Mouse (Mus musculus) embryonic facial prominence, embryonic 13.5 days (tissue): ENCODE results near the gene Prdx5. TPM values are rescaled to one million over a fixed set of nuclear protein-coding genes. Genes with fewer than 3 reads are reported as not detected.
"Not testable (repeated sequence)": the region's sequence is repeated elsewhere in the genome, so short reads cannot be mapped to it uniquely, and the experiment has no call there.

Source experiments
- ATAC-seq: fragments of 200-750 bp; cut with Nextera tagmentation; 2 replicates; pipeline ENCODE4 v1.8.0; 2017; ENCODE audit warnings: low read depth; ENCODE audit not compliant: insufficient number of reproducible peaks, insufficient read depth, low FRiP score, low TSS enrichment
- H3K27ac ChIP-seq: fragments of 300-500 bp; sonication (generic); 2 replicates; pipeline ENCODE4 v1.5.1; 2015; ENCODE audit warnings: moderate library complexity, mild to moderate bottlenecking, inconsistent platforms
- H3K27me3 ChIP-seq: fragments of 300-500 bp; sonication (generic); 2 replicates; pipeline ENCODE4 v1.6.1; 2015; ENCODE audit warnings: mild to moderate bottlenecking, inconsistent platforms
- H3K36me3 ChIP-seq: fragments of 300-500 bp; sonication (generic); 2 replicates; pipeline ENCODE4 v1.6.1; 2015; ENCODE audit warnings: mild to moderate bottlenecking, inconsistent platforms
- H3K4me1 ChIP-seq: fragments of 300-500 bp; sonication (generic); 2 replicates; pipeline ENCODE4 v1.6.1; 2015; ENCODE audit warnings: inconsistent platforms
- H3K4me2 ChIP-seq: fragments of 300-500 bp; sonication (generic); 2 replicates; pipeline ENCODE4 v1.6.1; 2015; ENCODE audit warnings: moderate library complexity, mild to moderate bottlenecking, inconsistent platforms
- H3K4me3 ChIP-seq: fragments of 300-500 bp; sonication (generic); 2 replicates; pipeline ENCODE4 v1.5.1; 2015; ENCODE audit warnings: mild to moderate bottlenecking, inconsistent platforms
- H3K9ac ChIP-seq: fragments of 300-500 bp; sonication (generic); 2 replicates; pipeline ENCODE4 v1.6.1; 2015; ENCODE audit warnings: mild to moderate bottlenecking, inconsistent platforms
- H3K9me3 ChIP-seq: fragments of 300-500 bp; sonication (generic); 2 replicates; pipeline ENCODE4 v1.6.1; 2016; ENCODE audit warnings: inconsistent platforms
- WGBS: fragments of 180-500 bp; shearing (Covaris S2); methylation state at CpG from one replicate; pipeline ENCODE4 v1.1.7; 2015; ENCODE audit warnings: mixed read lengths; 5-methylcytosine and 5-hydroxymethylcytosine counted together
- polyA plus RNA-seq: library from polyadenylated mRNA; unstranded; fragments of >200 nt; fragmentation: Nextera tagmentation; extraction: Ambion mirVana; gene quantifications from 2 replicates; pipeline ENCODE4 v1.2.1, GENCODE M21; 2015

The Prdx5 gene
- polyA plus RNA-seq, 1 experiment from 2014 or later: 239 TPM

- Histone ChIP-seq H3K27ac (no peak overlapping the region), H3K4me3 (no peak overlapping the region), H3K9me3 (peaks cover 6% of the 10 kb centered on the region; the same call in 1 of the 2 replicates), H3K9ac (no peak overlapping the region), H3K4me2 (no peak overlapping the region), H3K36me3 (peaks cover 8% of the 10 kb centered on the region; the same call in 1 of the 2 replicates), H3K4me1 (no peaks in the 10 kb centered on the region), H3K27me3 (no peaks in the 10 kb centered on the region)
- 86% methylated on average over 4 of the region's 4 CpGs for WGBS
- ATAC-seq: no peak
These were observed 10.3 kb downstream of the Prdx5 start for GRCm38 (mm10) chr19:6899641-6900040.

- WGBS: 82% methylated on average over 18 of the region's 18 CpGs
- not testable (repeated sequence) for ATAC-seq
These were observed 14.1 kb downstream of the Prdx5 start for GRCm38 (mm10) chr19:6895608-6896305.

GRCm38 (mm10) chr19:6893731-6894451 lies 16.0 kb downstream of the Prdx5 start:
- Histone ChIP-seq H3K9ac (no peak overlapping the region), H3K4me3 (no peak overlapping the region), H3K4me2 (no peak overlapping the region), H3K36me3 (no peaks in the 10 kb centered on the region), H3K27ac (no peak overlapping the region), H3K27me3 (no peaks in the 10 kb centered on the region), H3K9me3 (peaks cover 6% of the 10 kb centered on the region; the same call in 1 of the 2 replicates), H3K4me1 (no peaks in the 10 kb centered on the region)
- WGBS: 90% methylated on average over 14 of the region's 14 CpGs
- ATAC-seq: no peak

More at GRCm38 (mm10) chr19:6895608-6896305, 14.1 kb downstream of the Prdx5 start:
- H3K36me3 ChIP-seq, H3K4me1 ChIP-seq, H3K4me2 ChIP-seq, H3K27ac ChIP-seq, H3K9ac ChIP-seq, H3K27me3 ChIP-seq, H3K9me3 ChIP-seq, H3K4me3 ChIP-seq: not testable (repeated sequence)

- H3K4me1 ChIP-seq: no peaks in the 10 kb centered on the region
- WGBS: 54% methylated on average over 4 of the region's 4 CpGs
- peaks cover 6% of the 10 kb centered on the region; the same call in 1 of the 2 replicates for H3K9me3 ChIP-seq
- no peak overlapping the region for H3K4me3 ChIP-seq
- H3K4me2 ChIP-seq: no peak overlapping the region
- H3K9ac ChIP-seq: no peak overlapping the region
- ATAC-seq: no peak
- no peaks in the 10 kb centered on the region for H3K27me3 ChIP-seq
- no peak overlapping the region for H3K27ac ChIP-seq
- no peaks in the 10 kb centered on the region for H3K36me3 ChIP-seq
These were observed 17.4 kb downstream of the Prdx5 start for GRCm38 (mm10) chr19:6892512-6892911.

GRCm38 (mm10) chr19:6877965-6878364 lies 31.9 kb downstream of the Prdx5 start:
- no peak overlapping the region for H3K9ac ChIP-seq
- H3K4me3 ChIP-seq: no peak overlapping the region
- WGBS: 84% methylated on average over 4 of the region's 4 CpGs
- H3K36me3 ChIP-seq: no peaks in the 10 kb centered on the region
- no peaks in the 10 kb centered on the region for H3K4me1 ChIP-seq
- no peaks in the 10 kb centered on the region for H3K27me3 ChIP-seq
- H3K9me3 ChIP-seq: peaks cover 10% of the 10 kb centered on the region
- H3K27ac ChIP-seq: no peak overlapping the region
- H3K4me2 ChIP-seq: no peak overlapping the region
- ATAC-seq: no peak

GRCm38 (mm10) chr19:6876799-6877198 lies 33.1 kb downstream of the Prdx5 start:
- Histone ChIP-seq H3K4me1 (no peaks in the 10 kb centered on the region), H3K27ac (no peak overlapping the region), H3K9ac (no peak overlapping the region), H3K36me3 (no peaks in the 10 kb centered on the region), H3K27me3 (no peaks in the 10 kb centered on the region), H3K4me2 (no peak overlapping the region), H3K9me3 (peaks cover 10% of the 10 kb centered on the region), H3K4me3 (no peak overlapping the region)
- ATAC-seq: no peak

GRCm38 (mm10) chr19:6875834-6876233 lies 34.1 kb downstream of the Prdx5 start:
- H3K27me3 ChIP-seq: no peaks in the 10 kb centered on the region
- H3K4me3 ChIP-seq: no peak overlapping the region
- 83% methylated on average over 6 of the region's 6 CpGs for WGBS
- H3K36me3 ChIP-seq: no peaks in the 10 kb centered on the region
- H3K4me1 ChIP-seq: no peaks in the 10 kb centered on the region
- ATAC-seq: no peak
- no peak overlapping the region for H3K4me2 ChIP-seq
- H3K27ac ChIP-seq: no peak overlapping the region
- H3K9me3 ChIP-seq: peaks cover 9% of the 10 kb centered on the region
- no peak overlapping the region for H3K9ac ChIP-seq

- H3K4me2 ChIP-seq: no peak overlapping the region
- no peaks in the 10 kb centered on the region for H3K27me3 ChIP-seq
- WGBS: 83% methylated on average over 1 of the region's 1 CpGs
- no peaks in the 10 kb centered on the region for H3K36me3 ChIP-seq
- H3K9ac ChIP-seq: no peak overlapping the region
- peaks cover 3% of the 10 kb centered on the region; the same call in 1 of the 2 replicates for H3K4me1 ChIP-seq
- ATAC-seq: no peak
- H3K9me3 ChIP-seq: no peaks in the 10 kb centered on the region
- H3K4me3 ChIP-seq: no peak overlapping the region
- H3K27ac ChIP-seq: no peak overlapping the region
These were observed 35.6 kb downstream of the Prdx5 start for GRCm38 (mm10) chr19:6874257-6874656.

GRCm38 (mm10) chr19:6872701-6873100 lies 37.2 kb downstream of the Prdx5 start:
- 69% methylated on average over 3 of the region's 3 CpGs for whole genome bisulfite sequencing
- no peak for ATAC-seq

GRCm38 (mm10) chr19:6871574-6872271 lies 38.2 kb downstream of the Prdx5 start:
- Histone ChIP-seq H3K4me1 (peaks cover 4% of the 10 kb centered on the region; the same call in 1 of the 2 replicates), H3K4me2 (no peak overlapping the region), H3K27me3 (no peaks in the 10 kb centered on the region), H3K9me3 (no peaks in the 10 kb centered on the region), H3K4me3 (no peak overlapping the region), H3K36me3 (no peaks in the 10 kb centered on the region), H3K9ac (no peak overlapping the region), H3K27ac (no peak overlapping the region)
- no peak for ATAC-seq
- WGBS: 67% methylated on average over 5 of the region's 5 CpGs

More at GRCm38 (mm10) chr19:6872701-6873100, 37.2 kb downstream of the Prdx5 start:
- Histone ChIP-seq H3K4me2 (no peak overlapping the region), H3K27me3 (no peaks in the 10 kb centered on the region), H3K27ac (no peak overlapping the region), H3K4me3 (no peak overlapping the region), H3K9me3 (no peaks in the 10 kb centered on the region), H3K4me1 (peaks cover 4% of the 10 kb centered on the region; the same call in 1 of the 2 replicates), H3K36me3 (no peaks in the 10 kb centered on the region), H3K9ac (no peak overlapping the region)

GRCm38 (mm10) chr19:6869355-6869754 lies 40.6 kb downstream of the Prdx5 start:
- Histone ChIP-seq H3K27me3 (no peaks in the 10 kb centered on the region), H3K9ac (peak overlapping the region; percentile 28; the same call in 1 of the 2 replicates), H3K9me3 (no peaks in the 10 kb centered on the region), H3K36me3 (no peaks in the 10 kb centered on the region), H3K27ac (no peak overlapping the region), H3K4me1 (peaks cover 4% of the 10 kb centered on the region; the same call in 1 of the 2 replicates), H3K4me3 (0 out of 2 replicates have a peak overlapping the region, but pooled peaks have one; percentile 7), H3K4me2 (peak overlapping the region; percentile 45)
- WGBS: 8% methylated on average over 5 of the region's 5 CpGs
- no peak for ATAC-seq
